Mouse (Mus musculus): Measurements from ENCODE around the gene Ppp3ca.

DNA sequence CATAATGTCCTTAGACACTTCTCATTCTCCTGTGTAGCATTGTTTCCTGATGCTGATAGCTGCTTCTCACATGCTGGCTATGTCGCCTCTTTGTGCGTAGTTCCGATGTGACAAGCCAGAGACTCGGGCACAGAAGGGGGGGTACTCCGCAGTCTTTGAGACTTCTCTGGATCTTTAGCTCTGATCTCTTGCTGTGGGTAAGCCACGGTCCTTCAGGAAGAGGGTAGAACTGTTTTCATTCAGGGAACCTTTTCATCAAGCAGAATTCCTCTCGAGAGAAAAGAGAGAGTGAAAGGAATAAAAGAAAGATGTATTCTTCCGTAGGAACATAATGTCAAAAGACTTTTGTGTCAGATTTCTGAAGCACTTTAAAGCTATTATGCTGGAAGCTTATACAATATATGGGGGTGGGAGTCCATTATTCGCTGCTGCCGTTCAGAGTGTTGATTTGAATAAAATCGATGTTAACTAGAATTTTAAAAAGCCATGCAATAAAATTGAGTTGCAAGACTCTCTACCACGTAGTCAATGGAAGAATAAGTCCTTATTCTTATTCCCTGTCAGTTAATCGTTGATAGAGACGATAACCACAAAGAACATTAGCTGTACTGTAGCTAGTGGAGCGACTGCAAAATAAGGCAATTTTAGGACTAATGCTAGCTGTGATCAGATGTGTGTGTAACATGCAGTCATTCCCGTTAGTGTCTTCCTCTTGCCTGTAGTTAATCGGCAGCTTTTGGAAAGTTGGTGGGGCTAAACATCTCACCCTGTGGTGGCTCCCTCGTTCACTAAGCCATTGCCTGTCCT is 223.9 kb downstream of the Ppp3ca start:
- TF ChIP-seq CTCF (IDR thresholded peaks at IDR 0.05; ENCODE audit: extremely low read depth, insufficient read depth, insufficient read length, insufficient replicate concordance) (no peak), POLR2A (IDR thresholded peaks at IDR 0.05; ENCODE audit: low read depth, low read length) (no peak)
